Mouse (Mus musculus) macrophage (primary cell): ENCODE results near the gene Slco3a1. TPM values are rescaled to one million over a fixed set of nuclear protein-coding genes. Genes with fewer than 3 reads are reported as not detected.

Source experiments
- H3K27ac ChIP-seq: fragments of 350-480 bp; formaldehyde crosslinking; 2 replicates; pipeline ENCODE4 v1.9.0; 2021
- H3K36me3 ChIP-seq: fragments of 350-480 bp; formaldehyde crosslinking; 2 replicates; pipeline ENCODE4 v1.9.0; 2021; ENCODE audit errors: inconsistent target
- H3K4me3 ChIP-seq: fragments of 350-480 bp; formaldehyde crosslinking; 2 replicates; pipeline ENCODE4 v1.9.0; 2021; ENCODE audit errors: inconsistent target
- H3K79me2 ChIP-seq: fragments of 350-480 bp; formaldehyde crosslinking; 2 replicates; pipeline ENCODE4 v1.9.0; 2021; ENCODE audit errors: inconsistent target
- WGBS: methylation state at CpG from one replicate; pipeline ENCODE4 v1.1.7; 2026; ENCODE audit warnings: inconsistent platforms; ENCODE audit not compliant: missing documents; 5-methylcytosine and 5-hydroxymethylcytosine counted together
- polyA plus RNA-seq: library from polyadenylated mRNA; stranded (reverse); fragments of 250-400 nt; gene quantifications from 3 replicates; pipeline ENCODE4 v1.2.4, GENCODE M21; 2018; ENCODE audit warnings: inconsistent platforms

Slco3a1 gene
- polyA plus RNA-seq, 1 experiment from 2014 or later, result 1.2 TPM

DNA sequence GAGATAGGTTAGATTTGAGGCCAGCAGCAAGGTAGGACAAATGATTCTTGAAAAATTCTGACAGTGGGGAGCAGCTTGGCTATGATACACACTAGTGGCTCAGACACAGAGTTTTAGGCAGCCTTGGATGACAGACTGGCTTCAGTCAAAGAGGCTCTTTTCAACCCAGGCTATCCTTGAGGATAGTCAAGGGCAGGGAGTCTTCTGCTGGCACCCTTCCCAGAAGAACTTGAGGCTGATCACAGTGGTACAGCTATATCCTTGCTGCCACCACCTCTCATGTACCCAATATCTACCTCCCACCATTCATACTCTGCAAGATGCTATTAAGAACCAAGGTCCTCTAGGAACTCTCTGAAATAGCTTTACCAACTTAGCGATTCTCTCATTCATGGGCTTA is 35.8 kb downstream of the Slco3a1 start:
- H3K4me3 ChIP-seq, result no peak overlapping the region
- H3K36me3 ChIP-seq, result no peaks in the 10 kb centered on the region
- WGBS, result 100% methylated on average over 1 of the region's 1 CpGs
- no peaks in the 10 kb centered on the region for H3K79me2 ChIP-seq
- no peak overlapping the region for H3K27ac ChIP-seq

GRCm38 (mm10) chr7:74518255-74518654 is 36.3 kb downstream of the Slco3a1 start:
- H3K4me3 ChIP-seq, result no peak overlapping the region
- H3K27ac ChIP-seq, result no peak overlapping the region
- WGBS, result 90% methylated on average over 5 of the region's 5 CpGs
- no peaks in the 10 kb centered on the region for H3K79me2 ChIP-seq
- no peaks in the 10 kb centered on the region for H3K36me3 ChIP-seq

- 100% methylated on average over 1 of the region's 1 CpGs for WGBS
- H3K27ac ChIP-seq, result no peak overlapping the region
- H3K79me2 ChIP-seq, result no peaks in the 10 kb centered on the region
- H3K4me3 ChIP-seq, result no peak overlapping the region
- no peaks in the 10 kb centered on the region for H3K36me3 ChIP-seq
These were observed 43.9 kb downstream of the Slco3a1 start for GRCm38 (mm10) chr7:74510676-74511075.

DNA sequence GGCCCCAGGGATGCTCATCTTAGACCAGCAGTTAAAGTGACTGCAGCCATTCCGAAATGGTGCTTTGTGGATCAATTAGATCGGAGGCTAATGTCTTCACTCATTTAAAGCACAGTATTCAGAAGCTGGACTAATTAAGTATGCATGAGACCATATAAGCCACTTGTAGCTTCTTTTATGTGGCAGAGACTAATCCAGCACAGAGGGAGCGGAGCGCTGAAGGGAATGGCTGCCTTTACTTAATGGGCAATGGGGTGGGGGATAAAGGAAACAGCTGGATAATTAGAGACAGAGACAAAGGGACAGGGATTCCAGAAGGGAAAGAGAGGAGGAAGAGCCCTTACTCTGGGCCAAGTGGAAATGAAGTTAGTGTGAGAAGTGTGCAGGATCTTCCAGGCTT is 46.4 kb downstream of the Slco3a1 start:
- WGBS, result 96% methylated on average over 4 of the region's 4 CpGs
- Histone ChIP-seq H3K79me2 (no peaks in the 10 kb centered on the region), H3K4me3 (no peak overlapping the region), H3K36me3 (no peaks in the 10 kb centered on the region), H3K27ac (no peak overlapping the region)

GRCm38 (mm10) chr7:74506856-74507255 is 47.7 kb downstream of the Slco3a1 start:
- 98% methylated on average over 5 of the region's 5 CpGs for WGBS
- H3K79me2 ChIP-seq, result no peaks in the 10 kb centered on the region
- H3K4me3 ChIP-seq, result no peak overlapping the region
- no peak overlapping the region for H3K27ac ChIP-seq
- no peaks in the 10 kb centered on the region for H3K36me3 ChIP-seq

- Histone ChIP-seq H3K27ac (no peak overlapping the region), H3K79me2 (no peaks in the 10 kb centered on the region), H3K36me3 (no peaks in the 10 kb centered on the region), H3K4me3 (no peak overlapping the region)
- 96% methylated on average over 10 of the region's 10 CpGs for WGBS
These were observed 48.9 kb downstream of the Slco3a1 start for GRCm38 (mm10) chr7:74505635-74506034.

- 94% methylated on average over 10 of the region's 10 CpGs for WGBS
These were observed 53.4 kb downstream of the Slco3a1 start for GRCm38 (mm10) chr7:74501187-74501586.

DNA sequence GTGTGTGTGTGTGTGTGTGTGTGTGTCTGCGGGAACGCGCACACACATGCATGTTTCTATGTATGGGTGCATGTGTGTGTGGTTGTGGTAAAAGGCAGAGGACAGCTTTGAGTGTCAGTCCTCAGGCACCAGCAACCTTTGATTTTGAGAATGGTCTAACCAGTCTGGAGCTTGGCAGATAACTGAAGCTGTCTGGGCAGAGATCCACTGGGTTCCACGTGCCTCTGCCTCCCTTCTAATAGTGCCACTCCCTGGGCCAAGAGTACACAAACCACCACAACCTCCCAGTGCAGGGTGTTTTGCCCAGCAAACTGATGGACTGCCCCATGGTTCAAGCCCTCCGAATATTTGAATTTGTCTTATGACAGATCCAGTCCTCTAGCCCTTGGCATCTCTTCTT is 55.1 kb downstream of the Slco3a1 start:
- H3K79me2 ChIP-seq, result no peaks in the 10 kb centered on the region
- WGBS, result 91% methylated on average over 2 of the region's 5 CpGs
- no peak overlapping the region for H3K27ac ChIP-seq
- H3K36me3 ChIP-seq, result no peaks in the 10 kb centered on the region
- no peak overlapping the region for H3K4me3 ChIP-seq

More at GRCm38 (mm10) chr7:74501187-74501586, 53.4 kb downstream of the Slco3a1 start:
- Histone ChIP-seq H3K27ac (no peak overlapping the region), H3K4me3 (no peak overlapping the region), H3K79me2 (no peaks in the 10 kb centered on the region), H3K36me3 (no peaks in the 10 kb centered on the region)

DNA sequence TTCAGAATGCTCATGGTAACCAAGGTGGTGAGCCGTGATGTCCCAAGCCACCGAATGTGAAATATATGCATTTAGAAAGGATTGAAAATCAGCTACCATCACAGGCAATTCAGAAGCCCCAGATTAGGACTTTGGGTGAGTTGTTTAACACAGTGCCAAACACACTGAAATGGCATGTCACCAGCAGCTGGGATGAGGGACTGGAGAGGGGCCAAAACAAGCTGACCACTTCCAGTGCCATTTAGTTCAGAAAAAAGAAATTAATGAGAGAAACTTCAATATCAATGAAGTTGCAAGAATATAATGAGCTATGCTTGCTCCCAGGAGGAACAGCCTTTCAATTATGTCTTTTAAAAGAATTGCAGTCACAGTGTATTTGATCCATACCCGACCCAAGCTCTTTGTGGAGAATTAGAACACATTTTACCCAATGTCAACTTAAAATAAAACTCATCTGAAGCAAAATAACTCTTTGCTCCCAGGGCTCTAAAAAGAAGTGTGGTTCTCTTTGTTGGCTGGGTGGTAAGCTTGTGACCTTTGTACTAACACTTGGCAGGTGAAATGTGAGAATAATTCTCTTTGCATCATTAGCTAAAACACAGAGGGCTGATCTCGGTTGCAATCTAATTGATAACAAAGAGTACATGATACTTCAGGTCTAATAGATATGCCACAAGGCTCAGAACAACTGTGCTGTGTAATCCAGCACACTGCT is 56.2 kb downstream of the Slco3a1 start:
- Histone ChIP-seq H3K4me3 (no peak overlapping the region), H3K36me3 (no peaks in the 10 kb centered on the region), H3K27ac (no peak overlapping the region), H3K79me2 (no peaks in the 10 kb centered on the region)
- WGBS, result 94% methylated on average over 4 of the region's 4 CpGs

DNA sequence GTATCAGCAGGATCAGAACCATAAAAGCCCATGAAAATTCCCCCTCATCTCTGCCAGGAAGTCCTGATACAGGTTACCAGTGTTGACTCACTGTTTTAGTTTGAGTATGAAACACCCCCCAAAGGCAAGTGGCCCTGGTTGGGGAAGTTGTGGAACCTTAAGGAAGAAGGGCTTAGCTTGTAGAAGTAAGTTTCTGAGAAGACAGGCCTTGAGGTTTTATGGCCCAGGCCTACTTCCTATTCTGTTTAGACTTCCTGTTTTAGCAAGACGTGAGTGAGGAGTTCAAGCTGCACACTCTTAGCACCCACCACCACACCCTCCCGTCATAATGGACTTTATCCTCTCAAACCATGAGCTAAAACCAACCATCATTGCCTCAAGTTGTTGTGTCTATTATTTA is 57.4 kb downstream of the Slco3a1 start:
- Histone ChIP-seq H3K36me3 (no peaks in the 10 kb centered on the region), H3K4me3 (no peak overlapping the region), H3K27ac (no peak overlapping the region), H3K79me2 (no peaks in the 10 kb centered on the region)
- WGBS, result 5% methylated on average over 2 of the region's 2 CpGs

DNA sequence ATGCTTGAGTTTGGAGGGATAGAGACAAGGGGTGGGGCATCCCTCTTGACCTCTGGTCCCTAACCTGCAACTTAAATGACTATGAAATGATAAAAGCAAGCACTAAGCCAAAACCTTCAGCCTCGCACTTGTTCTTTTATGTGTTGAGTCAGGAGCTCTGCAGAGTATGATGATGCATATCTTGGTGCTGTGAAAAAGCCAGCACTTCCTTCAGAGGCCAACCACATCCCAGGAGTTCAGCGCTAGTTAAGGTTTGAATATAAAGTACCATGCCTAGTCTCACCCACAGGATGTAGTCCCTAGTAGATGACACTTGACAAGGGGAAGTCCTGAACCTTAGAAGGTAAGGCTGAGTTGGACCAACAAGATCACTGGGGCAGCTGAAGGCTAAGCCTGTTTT is 59.1 kb downstream of the Slco3a1 start:
- H3K79me2 ChIP-seq, result no peaks in the 10 kb centered on the region
- H3K4me3 ChIP-seq, result no peak overlapping the region
- H3K36me3 ChIP-seq, result no peaks in the 10 kb centered on the region
- 71% methylated on average over 2 of the region's 2 CpGs for WGBS
- H3K27ac ChIP-seq, result no peak overlapping the region

DNA sequence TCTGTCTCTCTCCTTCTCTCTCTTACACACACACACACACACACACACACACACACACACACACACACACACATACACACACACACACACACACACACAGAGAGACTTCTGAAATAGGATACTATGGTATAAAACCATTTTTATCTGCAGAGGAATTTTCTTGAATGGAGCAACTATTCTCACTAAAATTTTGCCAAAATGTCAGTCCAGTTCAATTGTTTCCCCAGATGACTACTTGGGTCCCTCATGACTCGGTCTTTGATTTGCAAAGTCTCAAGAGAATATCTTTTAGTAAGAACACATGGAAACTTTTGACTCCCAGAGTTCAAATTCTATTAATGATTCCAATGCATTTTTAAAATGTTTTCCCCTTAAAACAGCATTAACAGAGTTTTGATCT is 60.8 kb downstream of the Slco3a1 start:
- Histone ChIP-seq H3K4me3 (no peak overlapping the region), H3K79me2 (no peaks in the 10 kb centered on the region), H3K27ac (no peak overlapping the region), H3K36me3 (no peaks in the 10 kb centered on the region)
- 87% methylated on average over 1 of the region's 1 CpGs for WGBS

GRCm38 (mm10) chr7:74491683-74492355 is 62.8 kb downstream of the Slco3a1 start:
- H3K4me3 ChIP-seq, result no peak overlapping the region
- no peak overlapping the region for H3K27ac ChIP-seq
- WGBS, result 96% methylated on average over 7 of the region's 9 CpGs
- H3K36me3 ChIP-seq, result no peaks in the 10 kb centered on the region
- no peaks in the 10 kb centered on the region for H3K79me2 ChIP-seq

GRCm38 (mm10) chr7:74488141-74488540 is 66.4 kb downstream of the Slco3a1 start:
- Histone ChIP-seq H3K79me2 (no peaks in the 10 kb centered on the region), H3K4me3 (no peak overlapping the region), H3K27ac (no peak overlapping the region), H3K36me3 (no peaks in the 10 kb centered on the region)
- 97% methylated on average over 3 of the region's 3 CpGs for WGBS

DNA sequence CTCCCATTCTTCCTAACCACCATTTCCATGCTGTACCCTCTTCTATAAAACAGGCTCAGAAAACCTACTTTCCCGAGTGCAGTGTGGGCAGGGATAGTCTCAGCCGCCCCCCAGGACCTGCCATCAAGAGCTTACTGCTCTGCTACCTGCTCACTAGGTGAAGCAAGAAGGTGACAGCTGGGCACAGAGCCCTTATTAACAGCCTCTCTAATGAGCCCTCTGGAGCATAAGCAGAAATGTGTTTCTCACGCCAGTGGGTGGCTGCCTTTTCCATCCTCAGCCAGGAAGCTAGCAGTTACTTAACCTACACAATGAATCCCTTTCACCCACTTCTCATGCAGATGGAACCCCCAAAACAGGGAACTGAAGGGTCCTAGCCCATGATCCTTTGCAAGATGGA is 66.9 kb downstream of the Slco3a1 start:
- no peak overlapping the region for H3K27ac ChIP-seq
- 89% methylated on average over 3 of the region's 3 CpGs for WGBS
- no peaks in the 10 kb centered on the region for H3K79me2 ChIP-seq
- H3K4me3 ChIP-seq, result no peak overlapping the region
- no peaks in the 10 kb centered on the region for H3K36me3 ChIP-seq
